Comparison of ENCODE assay signal across 10 mouse cellular contexts in the genomic region with DNA sequence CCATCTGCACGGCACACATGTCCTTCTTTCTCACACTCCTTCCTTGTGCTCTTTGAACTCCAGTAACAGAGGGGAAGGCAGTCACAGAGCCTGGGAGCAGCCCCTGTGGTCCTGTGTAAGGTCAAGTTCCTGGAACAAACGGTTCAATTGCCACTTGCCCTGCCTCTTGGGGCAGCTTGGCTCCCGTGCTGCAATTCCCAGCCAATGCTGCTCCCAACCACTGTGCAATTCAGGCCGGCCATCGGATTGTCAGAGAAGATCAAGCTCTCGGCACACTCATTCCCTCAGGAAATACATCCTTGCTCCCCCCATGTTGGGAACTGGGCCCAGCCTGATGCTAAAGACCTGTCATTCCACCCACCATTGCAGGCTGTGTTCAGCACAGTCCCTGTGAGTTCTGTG. TPM values are rescaled to one million over a fixed set of nuclear protein-coding genes. Genes with fewer than 3 reads are reported as not detected.
DNase-seq lines count a peak whose midpoint lies in the region; ATAC-seq and TF ChIP-seq lines count a peak whose summit lies in the region.
"Had no signal": no experiment of that assay in that cellular context is flagged by ENCODE, and none has a peak within 500 bp of the region (broad histone marks: within the 10 kb centered on the region; RNA-seq: fewer than 3 reads in every experiment).

No protein-coding gene starts in this region.

- no peak for TF ChIP-seq CTCF in thymus, adult 2 months (IDR thresholded peaks at IDR 0.05; ENCODE audit: borderline replicate concordance, control insufficient read depth, extremely low read depth, insufficient read depth, low read length, poor library complexity)

- WGBS in limb, embryonic 15.5 days = 25% methylated on average over 6 of the region's 6 CpGs
- 54% methylated on average over 6 of the region's 6 CpGs for WGBS in thymus, adult 2 months

- H3K4me1 ChIP-seq in limb, embryonic 15.5 days = peaks cover 23% of the 10 kb centered on the region
- 0 out of 2 replicates have a peak, but pooled peaks cover 3% of the 10 kb centered on the region for H3K4me1 ChIP-seq in thymus, adult 2 months (replicated peaks; ENCODE audit: control insufficient read depth, insufficient read depth, low read length)

- H3K36me3 ChIP-seq in limb, embryonic 15.5 days = no peaks in the 10 kb centered on the region
- H3K36me3 ChIP-seq in thymus, adult 2 months (ENCODE audit: control insufficient read depth, insufficient read depth, low read length) = no peaks in the 10 kb centered on the region
- H3K36me3 ChIP-seq: G1E had no signal

- no peaks in the 10 kb centered on the region for H3K27me3 ChIP-seq in limb, embryonic 15.5 days
- H3K27me3 ChIP-seq in thymus, adult 2 months (ENCODE audit: control insufficient read depth, insufficient read depth, low read length) = no peaks in the 10 kb centered on the region

- H3K4me2 ChIP-seq in limb, embryonic 15.5 days = no peak overlapping the region

- H3K27ac ChIP-seq in limb, embryonic 15.5 days = peak overlapping the region; percentile 79
- H3K27ac ChIP-seq in thymus, adult 2 months (ENCODE audit: control insufficient read depth, insufficient read depth, low read length) = no peak overlapping the region
- H3K27ac ChIP-seq: macrophage had no signal

- no peak overlapping the region for H3K9ac ChIP-seq in limb, embryonic 15.5 days

- ATAC-seq in limb, embryonic 15.5 days (ENCODE audit: insufficient number of reproducible peaks, low FRiP score, low TSS enrichment, low read depth) = peak; percentile 53; the same call in 1 of the 2 replicates

- no peak overlapping the region for H3K4me3 ChIP-seq in limb, embryonic 15.5 days
- H3K4me3 ChIP-seq in thymus, adult 2 months (ENCODE audit: control insufficient read depth, insufficient read depth, low read length) = no peak overlapping the region

- no peak for TF ChIP-seq POLR2A in thymus, adult 2 months (IDR thresholded peaks at IDR 0.05; ENCODE audit: control insufficient read depth, extremely low read depth, insufficient read depth, low read length, poor library complexity)

- H3K9me3 ChIP-seq in limb, embryonic 15.5 days = no peaks in the 10 kb centered on the region

- DNase-seq in heart, postnatal 4 days = peak; percentile 70
- no peak for DNase-seq in heart, adult 8-10 months (ENCODE audit: low spot score)
- DNase-seq in urinary bladder, postnatal 14 days (ENCODE audit: low spot score) = peak; percentile 36
- DNase-seq in urinary bladder, adult 18-20 months (ENCODE audit: low spot score in 2 of 2) = no peak
- peak; percentile 72 for DNase-seq in testis, postnatal 10 days (ENCODE audit: low spot score)
- no peak for DNase-seq in layer of hippocampus, postnatal 25 days (ENCODE audit: extremely low spot score in 1 of 2, low spot score in 1 of 2)
- no peak for DNase-seq in thymus, adult 2 months

RNA-seq across cellular contexts. Expression of gene Dlk1, which starts 21.0 kb away (rescaled TPM):
- 10 to 100 TPM; 66.1 to 72.8 TPM for total RNA-seq in heart, postnatal 4 days (2021)
- total RNA-seq in heart, adult 8-10 months (2022) = under 1 TPM in 3 of 4 experiments, not detected in 1; 0.23 to 0.69 (median 0.47) TPM
- 599 and 855 TPM in 2 replicates for polyA plus RNA-seq in limb, embryonic 15.5 days (2015; fragmentation: Nextera tagmentation; extraction: Ambion mirVana)
- 1 to 10 TPM; 3.4 to 6.7 TPM for total RNA-seq in layer of hippocampus, postnatal 25 days (2021)
- 2.2 and 4.1 TPM in 2 replicates for polyA plus RNA-seq in thymus, adult 2 months (2012; rRNA removed)
- polyA plus RNA-seq: G1E, macrophage had no signal

Comparison
In these comparisons a context has a peak if more than half of its experiments do, and no peak if none do; other contexts are left out.
1. DNase-seq: peak in heart, postnatal 4 days (single experiment), urinary bladder, postnatal 14 days (single experiment) and testis, postnatal 10 days (single experiment); none in heart, adult 8-10 months (single experiment), urinary bladder, adult 18-20 months (0 of 2), layer of hippocampus, postnatal 25 days (0 of 2) and thymus, adult 2 months (single experiment).
2. RNA of gene Dlk1, which starts 21.0 kb away (total RNA-seq): 66.1 to 72.8 TPM in heart, postnatal 4 days; 3.4 to 6.7 TPM in layer of hippocampus, postnatal 25 days and 0.23 to 0.69 TPM in heart, adult 8-10 months; every median in the first group is over 4 times any median in the second.